Mouse (Mus musculus) forebrain, postnatal 0 days (tissue): ENCODE results near the gene Gm3739. TPM values are rescaled to one million over a fixed set of nuclear protein-coding genes. Genes with fewer than 3 reads are reported as not detected.
"Not testable (repeated sequence)": the region's sequence is repeated elsewhere in the genome, so short reads cannot be mapped to it uniquely, and the experiment has no call there.

ENCODE experiments used
- ATAC-seq: fragments of 200-750 bp; cut with Nextera tagmentation; 2 replicates; pipeline ENCODE4 v1.8.0; 2017; ENCODE audit warnings: mild to moderate bottlenecking, moderate library complexity
- DNase-seq: peaks from one replicate; pipeline ENCODE4 v3.0.0-alpha.2; 2015
- H3K27ac ChIP-seq: fragments of 300-500 bp; sonication (generic); 2 replicates; pipeline ENCODE4 v1.5.1; 2014; ENCODE audit warnings: low read depth, mild to moderate bottlenecking, antibody characterized with exemption, low read length, moderate library complexity, mixed read lengths
- H3K27me3 ChIP-seq: fragments of 300-500 bp; sonication (generic); 2 replicates; pipeline ENCODE4 v1.6.1; 2014; ENCODE audit warnings: mild to moderate bottlenecking, low read length, mixed read lengths; ENCODE audit not compliant: insufficient read depth
- H3K36me3 ChIP-seq: fragments of 300-500 bp; sonication (generic); 2 replicates; pipeline ENCODE4 v1.6.1; 2014; ENCODE audit warnings: mild to moderate bottlenecking, moderate library complexity; ENCODE audit not compliant: insufficient read depth
- H3K4me1 ChIP-seq: fragments of 300-500 bp; sonication (generic); 2 replicates; pipeline ENCODE4 v1.6.1; 2014; ENCODE audit warnings: antibody characterized with exemption; ENCODE audit not compliant: insufficient read depth
- H3K4me2 ChIP-seq: fragments of 300-500 bp; sonication (generic); 2 replicates; pipeline ENCODE4 v1.6.1; 2014; ENCODE audit warnings: low read depth, mild to moderate bottlenecking, moderate library complexity
- H3K4me3 ChIP-seq: fragments of 300-500 bp; sonication (generic); 2 replicates; pipeline ENCODE4 v1.5.1; 2014; ENCODE audit warnings: low read depth, low read length, mixed read lengths
- H3K9ac ChIP-seq: fragments of 300-500 bp; sonication (generic); 2 replicates; pipeline ENCODE4 v1.6.1; 2014; ENCODE audit warnings: mild to moderate bottlenecking
- H3K9me3 ChIP-seq: fragments of 300-500 bp; sonication (generic); 2 replicates; pipeline ENCODE4 v1.6.1; 2016; ENCODE audit warnings: low read length
- WGBS: fragments of 180-500 bp; shearing (Covaris S2); extraction: QIAGEN DNeasy Blood & Tissue Kit; methylation state at CpG from one replicate; pipeline ENCODE4 v1.1.7; 2014; 5-methylcytosine and 5-hydroxymethylcytosine counted together
- polyA plus RNA-seq: library from polyadenylated mRNA; unstranded; fragments of >200 nt; fragmentation: Nextera tagmentation; extraction: Ambion mirVana; gene quantifications from 2 replicates; pipeline ENCODE4 v1.2.1, GENCODE M21; 2015
- total RNA-seq: library from RNA; depleted of rRNA; stranded (reverse); fragments of >200 nt; gene quantifications from 2 replicates; pipeline ENCODE4 v1.2.3, GENCODE M21; 2014; rRNA removed

Gene Gm3739
- total RNA-seq (4.6 and 6.0 TPM in 2 replicates), polyA plus RNA-seq (8.8 and 9.3 TPM in 2 replicates)

DNA sequence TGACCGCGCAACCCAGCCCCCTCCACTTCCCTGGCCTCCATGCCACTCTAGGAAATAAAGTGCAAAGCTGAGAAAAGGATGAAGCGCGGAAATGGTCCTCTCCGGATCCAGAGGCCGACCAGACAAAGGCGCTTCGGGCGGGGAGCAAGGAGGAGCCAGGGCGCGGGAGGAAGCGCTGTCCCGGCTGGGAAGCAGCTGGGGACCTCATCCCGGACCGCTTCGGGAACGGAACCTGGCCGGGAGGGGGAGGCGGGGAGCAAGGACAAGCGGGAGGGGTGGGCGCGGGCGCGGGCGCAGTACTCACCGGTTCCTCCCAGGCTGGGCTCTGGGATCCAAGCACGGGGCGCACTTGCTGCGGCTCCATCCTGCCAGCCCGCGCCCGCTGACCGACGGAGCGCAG lies at the start of gene Gm3739:
Gm3739 (minus strand) TSS at position 389 of the 400 bp plus-strand sequence.
- Histone ChIP-seq H3K27ac (peak within 1 kb of the TSS; percentile 40; the same call in 1 of the 2 replicates), H3K4me2 (peak within 1 kb of the TSS; percentile 56), H3K4me3 (peak within 1 kb of the TSS; percentile 49), H3K9ac (peak within 1 kb of the TSS; percentile 67)
- H3K27me3 ChIP-seq, H3K9me3 ChIP-seq, DNase-seq, H3K36me3 ChIP-seq, ATAC-seq, H3K4me1 ChIP-seq: not testable (repeated sequence)
- 1% methylated on average over 14 of the region's 35 CpGs for WGBS

DNA sequence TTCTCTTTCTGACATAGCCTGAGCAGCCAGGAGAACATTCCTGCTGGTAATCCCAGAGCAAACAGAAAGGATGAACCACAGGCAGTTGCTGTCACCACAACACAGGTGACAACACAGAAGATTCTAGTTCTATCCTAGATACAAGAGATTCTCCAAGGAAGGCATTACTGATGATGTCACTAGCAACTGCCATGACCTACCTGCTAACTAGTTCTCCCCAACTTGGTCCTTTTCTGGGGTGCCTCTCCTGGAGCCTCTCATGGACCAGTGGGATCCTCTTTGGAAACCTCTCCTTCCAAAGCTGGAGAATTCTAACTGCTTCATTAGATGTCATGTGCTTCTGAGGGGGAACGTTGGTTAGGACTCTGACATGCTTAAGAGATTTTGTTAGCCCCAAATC lies 17.4 kb upstream of the Gm3739 start, which contains the start of gene Gm5797:
Gm5797 (minus strand) TSS at position 101 of the 400 bp plus-strand sequence.
- H3K4me1 ChIP-seq, H3K9me3 ChIP-seq, DNase-seq, H3K9ac ChIP-seq, H3K4me2 ChIP-seq, H3K4me3 ChIP-seq, H3K27me3 ChIP-seq, H3K36me3 ChIP-seq, H3K27ac ChIP-seq, ATAC-seq: not testable (repeated sequence)
- no CpG with 5 or more reads among the region's 1 CpGs for WGBS

DNA sequence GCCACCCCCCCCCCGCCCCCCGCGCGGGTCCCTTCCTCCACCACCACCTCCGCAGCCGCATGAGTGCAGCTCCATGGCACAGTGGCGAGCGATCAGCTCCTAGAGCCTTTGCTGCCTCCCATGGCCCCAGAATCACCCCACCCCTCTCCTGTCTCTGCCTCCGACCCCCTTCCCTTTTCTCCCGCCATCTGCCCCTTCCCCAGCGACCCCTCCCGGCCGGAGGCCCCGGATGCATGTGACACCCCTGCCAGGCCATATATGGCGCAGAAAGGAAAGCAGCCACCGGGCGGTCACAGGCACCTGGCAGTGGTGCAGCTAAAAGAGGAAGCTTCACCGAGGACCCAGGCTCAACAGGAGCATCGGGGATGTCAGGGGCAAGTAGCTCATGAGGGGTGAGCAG lies 244 bp upstream of the Gm3739 start:
- H3K4me1 ChIP-seq, H3K9me3 ChIP-seq, H3K27me3 ChIP-seq, H3K36me3 ChIP-seq: not testable (repeated sequence)
- H3K9ac ChIP-seq = peak overlapping the region; percentile 67
- peak overlapping the region; percentile 40; the same call in 1 of the 2 replicates for H3K27ac ChIP-seq
- H3K4me2 ChIP-seq = peak overlapping the region; percentile 56
- WGBS = 4% methylated on average over 10 of the region's 19 CpGs
- ATAC-seq (peak; percentile 64), DNase-seq (peak; percentile 57)
- peak overlapping the region; percentile 49 for H3K4me3 ChIP-seq

DNA sequence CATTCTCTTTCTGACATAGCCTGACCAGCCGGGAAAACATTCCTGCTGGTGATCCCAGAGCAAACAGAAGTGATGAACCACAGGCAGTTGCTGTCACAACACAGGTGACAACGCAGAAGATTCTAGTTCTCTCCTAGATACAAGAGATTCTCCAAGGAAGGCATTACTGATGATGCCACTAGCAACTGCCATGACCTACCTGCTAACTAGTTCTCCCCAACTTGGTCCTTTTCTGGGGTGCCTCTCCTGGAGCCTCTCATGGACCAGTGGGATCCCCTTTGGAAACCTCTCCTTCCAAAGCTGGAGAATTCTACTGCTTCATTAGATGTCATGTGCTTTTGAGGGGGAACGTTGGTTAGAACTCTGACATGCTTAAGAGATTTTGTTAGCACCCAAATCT lies 50.2 kb downstream of the Gm3739 start, which contains the start of gene Gm3727:
Gm3727 (minus strand) TSS at position 101 of the 400 bp plus-strand sequence.
- not testable (repeated sequence) for ATAC-seq, H3K36me3 ChIP-seq, H3K9ac ChIP-seq, H3K9me3 ChIP-seq, H3K4me3 ChIP-seq, DNase-seq, H3K27ac ChIP-seq, H3K4me2 ChIP-seq, H3K27me3 ChIP-seq, H3K4me1 ChIP-seq
- 90% methylated on average over 3 of the region's 3 CpGs for WGBS

Other genes starting within 250 kb of the Gm3739 start
- 9.0 and 9.1 TPM in 2 replicates for gene Gm3696, start 214.4 kb downstream of the Gm3739 start, total RNA-seq
- gene Gm3696, start 214.4 kb downstream of the Gm3739 start, polyA plus RNA-seq = 7.6 and 7.7 TPM in 2 replicates
- not detected in 2 replicates for gene Gm6676, start 189.6 kb downstream of the Gm3739 start, total RNA-seq
- gene Gm6676, start 189.6 kb downstream of the Gm3739 start, polyA plus RNA-seq = not detected in 2 replicates
- 6.9 and 7.5 TPM in 2 replicates for gene Gm3512, start 140.5 kb downstream of the Gm3739 start, total RNA-seq
- 10.4 and 10.6 TPM in 2 replicates for gene Gm3512, start 140.5 kb downstream of the Gm3739 start, polyA plus RNA-seq
- not detected in 2 replicates for gene Gm16434, start 120.5 kb downstream of the Gm3739 start, total RNA-seq
- gene Gm16434, start 120.5 kb downstream of the Gm3739 start, polyA plus RNA-seq = not detected in 2 replicates
- not detected in 2 replicates for gene Gm3727, start 50.3 kb downstream of the Gm3739 start, total RNA-seq
- not detected in 2 replicates for gene Gm3727, start 50.3 kb downstream of the Gm3739 start, polyA plus RNA-seq
- gene Gm5797, start 17.3 kb upstream of the Gm3739 start, total RNA-seq = not detected in 2 replicates
- not detected in 2 replicates for gene Gm5797, start 17.3 kb upstream of the Gm3739 start, polyA plus RNA-seq
- not detected in 2 replicates for gene Gm8374, start 50.1 kb upstream of the Gm3739 start, total RNA-seq
- not detected in 2 replicates for gene Gm8374, start 50.1 kb upstream of the Gm3739 start, polyA plus RNA-seq
- 0.54 TPM in 1 of 2 replicates, not detected in the other for gene Gm3755, start 135.9 kb upstream of the Gm3739 start, total RNA-seq
- 0.10 TPM in 1 of 2 replicates, not detected in the other for gene Gm3755, start 135.9 kb upstream of the Gm3739 start, polyA plus RNA-seq
- gene Gm3752, start 168.7 kb upstream of the Gm3739 start, total RNA-seq = 10.6 and 12.8 TPM in 2 replicates
- gene Gm3752, start 168.7 kb upstream of the Gm3739 start, polyA plus RNA-seq = 18.6 and 18.8 TPM in 2 replicates